Mouse (Mus musculus) midbrain, postnatal 0 days (tissue): ENCODE measurements around the gene Lamc1. TPM values are rescaled to one million over a fixed set of nuclear protein-coding genes. Genes with fewer than 3 reads are reported as not detected.
A peak's percentile ranks its signal among the peaks of the same experiment; 100 is the strongest.

ENCODE experiments used
- ATAC-seq: fragments of 200-750 bp; cut with Nextera tagmentation; 2 replicates; pipeline ENCODE4 v1.8.0; 2017; ENCODE audit warnings: moderate number of reproducible peaks, mild to moderate bottlenecking, moderate TSS enrichment, moderate library complexity; ENCODE audit not compliant: low FRiP score
- DNase-seq: peaks from one replicate; pipeline ENCODE4 v3.0.0-alpha.2; 2015; ENCODE audit warnings: low spot score
- H3K27ac ChIP-seq: fragments of 300-500 bp; sonication (generic); 2 replicates; pipeline ENCODE4 v1.5.1; 2014; ENCODE audit warnings: low read depth, mild to moderate bottlenecking, low read length, mixed read lengths
- H3K27me3 ChIP-seq: fragments of 300-500 bp; sonication (generic); 2 replicates; pipeline ENCODE4 v1.6.1; 2014; ENCODE audit warnings: low read length, control low read depth, mixed read lengths; ENCODE audit not compliant: insufficient read depth
- H3K36me3 ChIP-seq: fragments of 300-500 bp; sonication (generic); 2 replicates; pipeline ENCODE4 v1.6.1; 2014; ENCODE audit warnings: low read length, control low read depth, mixed read lengths; ENCODE audit not compliant: insufficient read depth
- H3K4me1 ChIP-seq: fragments of 300-500 bp; sonication (generic); 2 replicates; pipeline ENCODE4 v1.6.1; 2014; ENCODE audit warnings: mild to moderate bottlenecking, control low read depth, antibody characterized with exemption, low read length, mixed read lengths; ENCODE audit not compliant: insufficient read depth
- H3K4me2 ChIP-seq: fragments of 300-500 bp; sonication (generic); 2 replicates; pipeline ENCODE4 v1.6.1; 2014; ENCODE audit warnings: low read depth, mild to moderate bottlenecking, low read length, mixed read lengths; ENCODE audit not compliant: poor library complexity, severe bottlenecking
- H3K4me3 ChIP-seq: fragments of 300-500 bp; sonication (generic); 2 replicates; pipeline ENCODE4 v1.5.1; 2014; ENCODE audit warnings: low read depth, mild to moderate bottlenecking, low read length, moderate library complexity
- H3K9ac ChIP-seq: fragments of 300-500 bp; sonication (generic); replicated peaks from 2 replicates; pipeline ENCODE4 v1.6.1; 2014; ENCODE audit warnings: mild to moderate bottlenecking, low read length, moderate library complexity, mixed read lengths; ENCODE audit not compliant: poor library complexity, severe bottlenecking
- H3K9me3 ChIP-seq: fragments of 300-500 bp; sonication (generic); 2 replicates; pipeline ENCODE4 v1.6.1; 2016; ENCODE audit warnings: low read length, control low read depth
- CTCF ChIP-seq: IDR thresholded peaks from 2 replicates; pipeline ENCODE4 v1.5.1; 2016; ENCODE audit warnings: antibody characterized with exemption, mild to moderate bottlenecking
- WGBS: fragments of 180-500 bp; shearing (Covaris S2); extraction: QIAGEN DNeasy Blood & Tissue Kit; methylation state at CpG from one replicate; pipeline ENCODE4 v1.1.7; 2014; 5-methylcytosine and 5-hydroxymethylcytosine counted together
- polyA plus RNA-seq: library from polyadenylated mRNA; unstranded; fragments of >200 nt; fragmentation: Nextera tagmentation; extraction: Ambion mirVana; gene quantifications from 2 replicates; pipeline ENCODE4 v1.2.1, GENCODE M21; 2015
- total RNA-seq: library from RNA; depleted of rRNA; stranded (reverse); fragments of >200 nt; gene quantifications from 2 replicates; pipeline ENCODE4 v1.2.3, GENCODE M21; 2014

The Lamc1 gene
- total and polyA plus RNA-seq, 2 experiments from 2014 or later = 11.5 to 40.6 TPM

GRCm38 (mm10) chr1:153227916-153228315 is 104.7 kb downstream of the Lamc1 start:
- Histone ChIP-seq H3K9ac (no peak overlapping the region), H3K4me1 (no peaks in the 10 kb centered on the region), H3K27ac (no peak overlapping the region), H3K36me3 (peaks cover 43% of the 10 kb centered on the region), H3K4me3 (no peak overlapping the region), H3K4me2 (no peak overlapping the region), H3K9me3 (no peaks in the 10 kb centered on the region), H3K27me3 (no peaks in the 10 kb centered on the region)
- 72% methylated on average over 4 of the region's 4 CpGs for WGBS
- DNase-seq = no peak
- TF ChIP-seq CTCF = no peak
- ATAC-seq = no peak

DNA sequence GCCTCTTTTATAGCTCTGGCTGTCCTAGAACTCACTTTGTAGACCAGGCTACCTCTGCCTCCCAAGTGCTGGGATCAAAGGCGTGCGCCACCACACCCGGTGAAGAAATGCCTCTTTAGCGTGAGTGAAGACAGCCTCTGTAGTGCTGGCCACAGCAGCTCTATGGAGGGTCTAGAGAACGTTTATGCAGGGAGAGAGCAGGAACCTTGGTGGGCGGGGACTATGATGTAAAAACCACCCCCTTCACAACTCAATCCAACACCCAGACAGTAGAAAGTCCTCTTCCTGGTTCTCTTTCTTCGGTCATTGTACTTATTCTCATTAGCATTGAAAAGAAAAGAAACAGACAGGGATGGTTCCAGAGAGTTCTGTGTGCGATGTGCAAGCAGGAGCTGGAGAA is 105.5 kb downstream of the Lamc1 start:
- WGBS = 89% methylated on average over 8 of the region's 8 CpGs
- no peak for DNase-seq
- H3K9ac ChIP-seq = no peak overlapping the region
- ATAC-seq = no peak
- no peak overlapping the region for H3K4me3 ChIP-seq
- no peaks in the 10 kb centered on the region for H3K9me3 ChIP-seq
- H3K4me2 ChIP-seq = no peak overlapping the region
- H3K36me3 ChIP-seq = peaks cover 43% of the 10 kb centered on the region
- H3K27ac ChIP-seq = no peak overlapping the region
- no peak for TF ChIP-seq CTCF
- H3K4me1 ChIP-seq = no peaks in the 10 kb centered on the region
- H3K27me3 ChIP-seq = no peaks in the 10 kb centered on the region

GRCm38 (mm10) chr1:153225786-153226725 is 106.5 kb downstream of the Lamc1 start:
- DNase-seq = no peak
- no peak for TF ChIP-seq CTCF
- Histone ChIP-seq H3K27me3 (no peaks in the 10 kb centered on the region), H3K4me1 (no peaks in the 10 kb centered on the region), H3K36me3 (peaks cover 51% of the 10 kb centered on the region), H3K4me2 (no peak overlapping the region), H3K9me3 (no peaks in the 10 kb centered on the region), H3K27ac (no peak overlapping the region), H3K9ac (no peak overlapping the region), H3K4me3 (no peak overlapping the region)
- WGBS = 88% methylated on average over 21 of the region's 21 CpGs
- no peak for ATAC-seq

- peaks cover 48% of the 10 kb centered on the region for H3K36me3 ChIP-seq
- H3K9ac ChIP-seq = no peak overlapping the region
- H3K4me3 ChIP-seq = no peak overlapping the region
- H3K4me1 ChIP-seq = no peaks in the 10 kb centered on the region
- no peak overlapping the region for H3K4me2 ChIP-seq
- H3K27ac ChIP-seq = no peak overlapping the region
- ATAC-seq (no peak), DNase-seq (no peak)
- TF ChIP-seq CTCF = no peak
- H3K27me3 ChIP-seq = no peaks in the 10 kb centered on the region
- 85% methylated on average over 5 of the region's 5 CpGs for WGBS
- H3K9me3 ChIP-seq = no peaks in the 10 kb centered on the region
Observed at GRCm38 (mm10) chr1:153224331-153224730, 108.3 kb downstream of the Lamc1 start.

GRCm38 (mm10) chr1:153219376-153219775 is 113.2 kb downstream of the Lamc1 start:
- Histone ChIP-seq H3K36me3 (peaks cover 20% of the 10 kb centered on the region), H3K27me3 (no peaks in the 10 kb centered on the region), H3K4me1 (no peaks in the 10 kb centered on the region), H3K9ac (no peak overlapping the region), H3K4me2 (no peak overlapping the region), H3K4me3 (no peak overlapping the region), H3K9me3 (no peaks in the 10 kb centered on the region), H3K27ac (no peak overlapping the region)
- DNase-seq = peak; percentile 5
- no peak for ATAC-seq
- WGBS = 41% methylated on average over 9 of the region's 9 CpGs
- no peak for TF ChIP-seq CTCF

- WGBS = 73% methylated on average over 4 of the region's 4 CpGs
- H3K27ac ChIP-seq = no peak overlapping the region
- no peak for ATAC-seq
Observed at GRCm38 (mm10) chr1:153216516-153216915, 116.1 kb downstream of the Lamc1 start.

More at GRCm38 (mm10) chr1:153216516-153216915, 116.1 kb downstream of the Lamc1 start:
- H3K36me3 ChIP-seq = peaks cover 13% of the 10 kb centered on the region
- no peak overlapping the region for H3K4me3 ChIP-seq
- H3K9me3 ChIP-seq = no peaks in the 10 kb centered on the region
- H3K4me1 ChIP-seq = no peaks in the 10 kb centered on the region
- no peak overlapping the region for H3K9ac ChIP-seq
- DNase-seq = no peak
- no peaks in the 10 kb centered on the region for H3K27me3 ChIP-seq
- no peak for TF ChIP-seq CTCF
- H3K4me2 ChIP-seq = no peak overlapping the region
